Mouse (Mus musculus) heart, embryonic 11.5 days (tissue): ENCODE results near the gene Prkch. TPM values are rescaled to one million over a fixed set of nuclear protein-coding genes. Genes with fewer than 3 reads are reported as not detected.

Experiments
- ATAC-seq: fragments of 200-750 bp; cut with Nextera tagmentation; replicated peaks from 2 replicates; pipeline ENCODE4 v1.8.0; 2017; ENCODE audit warnings: moderate library complexity; ENCODE audit not compliant: insufficient number of reproducible peaks, low FRiP score, low TSS enrichment
- H3K27ac ChIP-seq: fragments of 300-500 bp; sonication (generic); 2 replicates; pipeline ENCODE4 v1.5.1; 2014; ENCODE audit warnings: mild to moderate bottlenecking, low read depth, low read length
- H3K27me3 ChIP-seq: fragments of 300-500 bp; sonication (generic); 2 replicates; pipeline ENCODE4 v1.6.1; 2014; ENCODE audit warnings: mild to moderate bottlenecking, low read length, mixed read lengths; ENCODE audit not compliant: control insufficient read depth, insufficient read depth
- H3K36me3 ChIP-seq: fragments of 300-500 bp; sonication (generic); 2 replicates; pipeline ENCODE4 v1.6.1; 2014; ENCODE audit warnings: mild to moderate bottlenecking, low read length, moderate library complexity, mixed read lengths; ENCODE audit not compliant: control insufficient read depth, insufficient read depth
- H3K4me1 ChIP-seq: fragments of 300-500 bp; sonication (generic); 2 replicates; pipeline ENCODE4 v1.6.1; 2014; ENCODE audit warnings: low read length; ENCODE audit not compliant: control insufficient read depth, insufficient read depth
- H3K4me2 ChIP-seq: fragments of 300-500 bp; sonication (generic); 2 replicates; pipeline ENCODE4 v1.6.1; 2014; ENCODE audit warnings: mild to moderate bottlenecking, moderate library complexity
- H3K4me3 ChIP-seq: fragments of 300-500 bp; sonication (generic); 2 replicates; pipeline ENCODE4 v1.5.1; 2014; ENCODE audit warnings: low read depth, low read length
- H3K9ac ChIP-seq: fragments of 300-500 bp; sonication (generic); 2 replicates; pipeline ENCODE4 v1.6.1; 2014; ENCODE audit warnings: mild to moderate bottlenecking, low read depth, low read length, moderate library complexity
- H3K9me3 ChIP-seq: fragments of 300-500 bp; sonication (generic); replicated peaks from 2 replicates; pipeline ENCODE4 v1.6.1; 2016; ENCODE audit warnings: low read length; ENCODE audit not compliant: control insufficient read depth
- WGBS: fragments of 180-500 bp; shearing (Covaris S2); extraction: QIAGEN DNeasy Blood & Tissue Kit; methylation state at CpG from one replicate; pipeline ENCODE4 v1.1.7; 2014; ENCODE audit not compliant: insufficient replicate concordance; 5-methylcytosine and 5-hydroxymethylcytosine counted together
- polyA plus RNA-seq: library from polyadenylated mRNA; unstranded; fragments of >200 nt; fragmentation: Nextera tagmentation; extraction: Ambion mirVana; gene quantifications from 2 replicates; pipeline ENCODE4 v1.2.1, GENCODE M21; 2014

The Prkch gene
- polyA plus RNA-seq, 1 experiment from 2014 or later: 16.2 TPM

- H3K9me3 ChIP-seq: no peaks in the 10 kb centered on the region
- H3K4me1 ChIP-seq: peaks cover 47% of the 10 kb centered on the region
- H3K4me2 ChIP-seq: no peak overlapping the region
- 64% methylated on average over 11 of the region's 11 CpGs for WGBS
- ATAC-seq: no peak
- H3K36me3 ChIP-seq: no peaks in the 10 kb centered on the region
- no peak overlapping the region for H3K4me3 ChIP-seq
- H3K27ac ChIP-seq: no peak overlapping the region
- no peaks in the 10 kb centered on the region for H3K27me3 ChIP-seq
- H3K9ac ChIP-seq: no peak overlapping the region
Observed at GRCm38 (mm10) chr12:73813016-73813900, 228.7 kb downstream of the Prkch start.

DNA sequence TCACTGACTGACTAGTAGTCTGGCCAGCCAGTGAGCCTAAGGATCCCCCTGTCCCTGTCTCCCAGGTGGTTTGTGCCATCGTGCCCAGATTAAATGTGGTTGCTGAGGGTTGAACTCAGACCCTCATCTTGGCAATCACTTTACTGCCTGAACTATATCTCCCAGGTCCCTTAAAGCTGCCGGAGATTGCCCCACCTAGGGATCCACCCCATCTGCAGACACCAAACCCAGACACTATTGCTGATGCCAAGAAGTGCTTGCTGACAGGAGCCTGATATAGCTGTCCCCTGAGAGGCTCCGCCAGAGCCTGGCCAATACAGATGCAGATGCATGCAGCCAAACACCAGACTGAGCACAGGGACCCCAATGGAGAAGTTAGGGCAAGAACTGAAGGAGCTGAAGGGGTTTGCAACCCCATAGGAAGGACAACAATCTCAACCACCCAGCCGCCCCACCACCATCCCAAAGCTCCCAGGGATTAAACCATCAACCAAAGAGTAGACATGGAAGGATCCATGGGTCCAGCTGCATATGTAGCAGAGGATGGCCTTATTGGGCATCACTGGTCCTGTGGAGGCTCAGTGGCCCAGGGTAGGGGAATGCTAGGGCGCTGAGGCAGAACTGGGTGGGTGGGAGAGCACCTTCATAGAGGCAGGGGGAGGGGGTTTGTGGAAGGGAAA lies 229.6 kb downstream of the Prkch start:
- H3K4me3 ChIP-seq: no peak overlapping the region
- ATAC-seq: no peak
- no peak overlapping the region for H3K27ac ChIP-seq
- H3K9ac ChIP-seq: no peak overlapping the region
- no peaks in the 10 kb centered on the region for H3K27me3 ChIP-seq
- H3K4me2 ChIP-seq: no peak overlapping the region
- peaks cover 47% of the 10 kb centered on the region for H3K4me1 ChIP-seq
- H3K36me3 ChIP-seq: no peaks in the 10 kb centered on the region
- WGBS: 59% methylated on average over 5 of the region's 5 CpGs
- no peaks in the 10 kb centered on the region for H3K9me3 ChIP-seq

GRCm38 (mm10) chr12:73814897-73815296 lies 230.3 kb downstream of the Prkch start:
- Histone ChIP-seq H3K9ac (no peak overlapping the region), H3K36me3 (no peaks in the 10 kb centered on the region), H3K4me1 (peaks cover 40% of the 10 kb centered on the region), H3K4me2 (no peak overlapping the region), H3K27me3 (no peaks in the 10 kb centered on the region), H3K4me3 (no peak overlapping the region), H3K27ac (no peak overlapping the region), H3K9me3 (no peaks in the 10 kb centered on the region)
- ATAC-seq: no peak
- 69% methylated on average over 2 of the region's 2 CpGs for WGBS

DNA sequence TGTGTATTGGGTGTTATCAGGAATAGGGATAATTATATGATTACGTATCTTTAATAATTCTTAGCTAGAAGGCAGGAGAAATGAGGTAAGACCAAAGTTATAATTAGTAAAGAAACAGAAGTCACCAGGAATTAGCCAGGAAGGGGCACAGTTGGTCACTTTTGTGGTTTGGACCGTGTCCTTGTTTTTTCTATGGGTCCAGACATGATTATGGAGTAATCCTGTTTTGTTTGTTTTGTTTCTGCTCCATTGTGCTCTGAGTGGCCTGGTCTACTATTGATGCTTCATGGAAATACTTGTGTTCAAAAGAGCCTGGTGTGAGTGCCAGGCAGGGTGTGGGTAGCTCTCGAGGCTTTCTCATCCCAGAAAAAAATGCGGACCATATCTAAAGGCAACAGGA lies 230.9 kb downstream of the Prkch start:
- 72% methylated on average over 4 of the region's 4 CpGs for WGBS
- Histone ChIP-seq H3K9me3 (no peaks in the 10 kb centered on the region), H3K36me3 (no peaks in the 10 kb centered on the region)

DNA sequence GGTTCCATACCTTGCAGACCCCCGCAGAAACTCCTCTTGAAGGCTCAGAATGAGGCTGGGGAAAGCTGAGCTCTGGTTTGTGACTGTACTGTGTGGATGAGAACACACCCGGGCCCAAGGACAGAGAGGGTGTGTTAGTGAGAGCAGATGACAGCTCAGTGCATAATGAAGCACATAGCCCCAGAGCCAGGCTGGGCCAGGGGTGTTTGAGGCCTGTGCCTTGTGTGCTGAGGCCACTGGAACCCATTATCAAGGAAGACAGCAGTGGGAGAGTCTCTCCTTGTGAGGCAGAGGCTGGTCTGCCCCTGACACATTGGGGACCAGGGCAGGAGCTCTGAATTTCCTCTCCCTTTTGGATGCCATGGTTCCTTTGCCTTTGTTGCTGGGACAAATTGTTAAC lies 231.3 kb downstream of the Prkch start:
- no peaks in the 10 kb centered on the region for H3K9me3 ChIP-seq
- no peaks in the 10 kb centered on the region for H3K36me3 ChIP-seq
- no peak overlapping the region for H3K4me2 ChIP-seq
- ATAC-seq: no peak
- no peaks in the 10 kb centered on the region for H3K27me3 ChIP-seq
- H3K4me1 ChIP-seq: peaks cover 31% of the 10 kb centered on the region
- H3K9ac ChIP-seq: no peak overlapping the region
- no peak overlapping the region; the same call in 1 of the 2 replicates for H3K27ac ChIP-seq
- no peak overlapping the region for H3K4me3 ChIP-seq
- WGBS: 55% methylated on average over 2 of the region's 2 CpGs

More for the DNA sequence above, 230.9 kb downstream of the Prkch start:
- ATAC-seq: no peak
- no peaks in the 10 kb centered on the region for H3K27me3 ChIP-seq
- no peak overlapping the region for H3K9ac ChIP-seq
- H3K4me2 ChIP-seq: no peak overlapping the region
- H3K4me3 ChIP-seq: no peak overlapping the region
- no peak overlapping the region; the same call in 1 of the 2 replicates for H3K27ac ChIP-seq
- H3K4me1 ChIP-seq: peaks cover 34% of the 10 kb centered on the region

DNA sequence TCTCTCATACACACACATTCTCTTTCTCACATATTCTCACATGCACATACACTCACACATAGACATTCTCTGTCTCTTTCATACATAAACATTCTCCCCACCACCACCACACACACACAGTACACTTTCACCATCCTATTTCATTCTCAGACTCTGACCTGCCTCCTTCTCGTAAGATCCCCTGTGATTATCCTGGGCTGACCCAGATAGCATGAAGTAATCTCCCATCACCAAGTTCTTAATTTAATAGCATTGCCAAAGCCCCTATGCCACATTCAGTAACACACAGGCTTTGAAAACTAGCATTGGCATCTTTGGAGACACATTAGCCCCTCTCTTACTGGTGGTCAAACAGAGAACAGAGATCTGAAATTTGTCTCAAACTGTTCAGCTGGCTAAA lies 232.3 kb downstream of the Prkch start:
- H3K9me3 ChIP-seq: no peaks in the 10 kb centered on the region
- WGBS: 78% methylated on average over 1 of the region's 1 CpGs
- H3K9ac ChIP-seq: no peak overlapping the region
- peaks cover 23% of the 10 kb centered on the region for H3K4me1 ChIP-seq
- no peak overlapping the region for H3K4me3 ChIP-seq
- no peak for ATAC-seq
- H3K27ac ChIP-seq: no peak overlapping the region
- no peaks in the 10 kb centered on the region for H3K36me3 ChIP-seq
- H3K4me2 ChIP-seq: no peak overlapping the region
- no peaks in the 10 kb centered on the region for H3K27me3 ChIP-seq

DNA sequence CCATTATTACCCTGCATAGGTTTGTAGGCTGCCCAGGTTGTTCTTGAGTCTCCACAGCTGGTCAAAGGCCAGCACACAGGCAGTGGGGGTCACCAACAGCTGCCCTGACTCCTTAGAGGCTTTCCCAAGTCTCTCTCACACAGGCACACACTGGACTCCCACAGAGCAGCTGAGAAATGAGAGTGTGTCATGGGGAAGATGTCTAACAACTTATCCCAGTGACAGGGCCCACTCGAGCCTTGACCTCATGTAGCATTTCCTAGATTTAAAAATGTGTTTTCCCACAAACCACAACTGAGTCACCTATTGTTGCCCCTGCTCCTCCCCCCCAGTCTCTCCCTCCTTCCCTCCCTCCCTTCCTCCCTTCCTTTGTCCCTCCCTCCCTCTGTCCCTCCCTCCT lies 234.2 kb downstream of the Prkch start:
- Histone ChIP-seq H3K4me2 (no peak overlapping the region), H3K27ac (no peak overlapping the region), H3K4me1 (peaks cover 11% of the 10 kb centered on the region), H3K27me3 (no peaks in the 10 kb centered on the region), H3K9ac (no peak overlapping the region), H3K9me3 (no peaks in the 10 kb centered on the region), H3K36me3 (no peaks in the 10 kb centered on the region), H3K4me3 (no peak overlapping the region)
- 41% methylated on average over 1 of the region's 1 CpGs for WGBS
- no peak for ATAC-seq

- 81% methylated on average over 4 of the region's 4 CpGs for WGBS
Observed at GRCm38 (mm10) chr12:73821176-73821575, 236.6 kb downstream of the Prkch start.

More at GRCm38 (mm10) chr12:73821176-73821575, 236.6 kb downstream of the Prkch start:
- no peak overlapping the region for H3K9ac ChIP-seq
- H3K9me3 ChIP-seq: no peaks in the 10 kb centered on the region
- no peaks in the 10 kb centered on the region for H3K27me3 ChIP-seq
- ATAC-seq: no peak
- no peaks in the 10 kb centered on the region for H3K36me3 ChIP-seq
- H3K27ac ChIP-seq: no peak overlapping the region
- peaks cover under 1% of the 10 kb centered on the region; the same call in 1 of the 2 replicates for H3K4me1 ChIP-seq
- no peak overlapping the region for H3K4me3 ChIP-seq
- H3K4me2 ChIP-seq: no peak overlapping the region
